Mouse (Mus musculus): Measurements from ENCODE around the gene Slc6a13. TPM values are rescaled to one million over a fixed set of nuclear protein-coding genes. Genes with fewer than 3 reads are reported as not detected.

Gene Slc6a13
- 3.6 and 5.7 TPM in 2 replicates for polyA plus RNA-seq (2012)

GRCm38 (mm10) chr6:121299954-121300353 lies at the start of gene Slc6a13:
TSS of gene Slc6a13 (plus strand) at chr6:121300227.

DNA sequence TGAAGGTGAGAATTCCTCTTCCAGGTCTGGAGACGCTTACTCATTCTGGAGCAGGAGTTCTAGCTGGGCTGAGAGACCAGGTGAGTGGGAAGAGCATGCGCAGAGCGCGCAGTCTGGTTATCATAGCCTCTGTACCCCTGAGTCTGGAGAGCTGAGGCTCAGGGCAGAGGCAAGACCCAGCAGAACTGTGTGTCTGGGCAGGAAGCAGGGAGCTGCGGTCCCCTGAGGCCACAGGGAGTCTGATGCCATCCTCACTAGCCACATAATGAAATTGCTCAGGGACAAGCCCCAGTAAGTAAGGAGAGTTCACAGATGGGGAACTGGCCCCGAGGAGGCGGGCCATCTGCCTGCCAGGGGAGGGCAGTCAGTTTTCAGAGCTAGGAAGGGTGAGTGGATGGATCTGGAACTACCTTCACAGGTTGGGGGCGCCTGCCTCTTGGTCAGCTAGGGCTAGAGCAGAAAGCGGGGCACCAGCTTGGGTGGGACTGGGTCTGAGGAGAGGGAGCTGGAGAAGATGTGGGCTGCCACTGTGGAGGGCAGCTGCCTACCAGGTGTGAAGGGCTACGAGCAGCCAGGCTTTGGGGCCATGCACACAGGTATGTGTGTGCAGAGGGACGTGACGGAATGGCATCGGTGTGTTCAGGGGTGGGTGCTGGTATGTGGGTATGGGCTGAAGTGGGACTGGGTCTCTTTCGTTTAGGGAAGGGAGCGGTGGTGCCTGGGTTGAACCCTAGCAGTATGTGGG lies 43.2 kb downstream of the Slc6a13 start, which contains the start of gene Slc6a12:
TSS of gene Slc6a12 (plus strand) at position 51 of the 745 bp plus-strand sequence.

Other genes starting within 250 kb of the Slc6a13 start
- 16.7 and 24.9 TPM in 2 replicates for gene Mical3, start 169.2 kb upstream of the Slc6a13 start, polyA plus RNA-seq (2012)
- 6.7 and 10.6 TPM in 2 replicates for gene Pex26, start 116.6 kb upstream of the Slc6a13 start, polyA plus RNA-seq (2012)
- gene Tuba8, start 89.5 kb upstream of the Slc6a13 start, polyA plus RNA-seq (2012) = 8.6 and 10.5 TPM in 2 replicates
- 0.12 and 0.47 TPM in 2 replicates for gene Usp18, start 54.3 kb upstream of the Slc6a13 start, polyA plus RNA-seq (2012)
- 0.89 and 1.8 TPM in 2 replicates for gene Slc6a12, start 42.8 kb downstream of the Slc6a13 start, polyA plus RNA-seq (2012)
- 0.01 TPM in 1 of 2 replicates, not detected in the other for gene Iqsec3, start 173.5 kb downstream of the Slc6a13 start, polyA plus RNA-seq (2012)

Measured in megakaryocyte-erythroid progenitor cell, adult 5 weeks (primary cell).